Mouse (Mus musculus) mature B cell (primary cell): ENCODE measurements around the gene Pklr.

Experiments
- in situ Hi-C: fragments of 300-500 bp; cut with MboI; formaldehyde crosslinking; loops from 2 replicates; pipeline ENCODE4 v1.14.3; 2019

Gene Pklr

GRCm38 (mm10) chr3:89163643-89164245, 27.8 kb downstream of the Pklr start:
- in situ Hi-C loops, result no loop called here

GRCm38 (mm10) chr3:89164506-89165267, 28.7 kb downstream of the Pklr start, which contains the start of gene Clk2:
Gene Clk2 (plus strand): TSS chr3:89164795.
- in situ Hi-C loops, result no loop called here

- in situ Hi-C loops, result no loop called here
Observed at GRCm38 (mm10) chr3:89165268-89165870, 29.4 kb downstream of the Pklr start.

GRCm38 (mm10) chr3:89166945-89167344, 31.0 kb downstream of the Pklr start:
- in situ Hi-C loops, result no loop called here

GRCm38 (mm10) chr3:89174844-89175243, 38.9 kb downstream of the Pklr start:
- in situ Hi-C loops, result no loop called here

GRCm38 (mm10) chr3:89175544-89175943, 39.6 kb downstream of the Pklr start:
- in situ Hi-C loops, result no loop called here

GRCm38 (mm10) chr3:89176421-89176820, 40.5 kb downstream of the Pklr start:
- in situ Hi-C loops, result no loop called here

- in situ Hi-C loops, result no loop called here
Observed at GRCm38 (mm10) chr3:89177242-89178106, 41.5 kb downstream of the Pklr start, which contains the start of gene Scamp3. Gene Scamp3 (plus strand): TSS chr3:89177473.

- in situ Hi-C loops, result no loop called here
Observed at GRCm38 (mm10) chr3:89178107-89178385, 42.1 kb downstream of the Pklr start.

- in situ Hi-C loops, result no loop called here
Observed at GRCm38 (mm10) chr3:89179056-89179455, 43.1 kb downstream of the Pklr start.

GRCm38 (mm10) chr3:89181749-89182500, 46.0 kb downstream of the Pklr start:
- in situ Hi-C loops, result no loop called here

- in situ Hi-C loops, result no loop called here
Observed at GRCm38 (mm10) chr3:89182531-89183057, 46.7 kb downstream of the Pklr start.

- in situ Hi-C loops, result no loop called here
Observed at GRCm38 (mm10) chr3:89183058-89183958, 47.4 kb downstream of the Pklr start, which contains the start of gene Fam189b. Gene Fam189b (plus strand): TSS chr3:89183143.

GRCm38 (mm10) chr3:89183959-89184315, 48.0 kb downstream of the Pklr start:
- in situ Hi-C loops, result no loop called here

GRCm38 (mm10) chr3:89187197-89187596, 51.3 kb downstream of the Pklr start:
- in situ Hi-C loops, result no loop called here

- in situ Hi-C loops, result no loop called here
Observed at GRCm38 (mm10) chr3:89187690-89188477, 51.9 kb downstream of the Pklr start.

GRCm38 (mm10) chr3:89188478-89188875, 52.5 kb downstream of the Pklr start:
- in situ Hi-C loops, result no loop called here

GRCm38 (mm10) chr3:89190436-89190835, 54.5 kb downstream of the Pklr start:
- in situ Hi-C loops, result no loop called here

- in situ Hi-C loops, result no loop called here
Observed at GRCm38 (mm10) chr3:89193351-89193750, 57.4 kb downstream of the Pklr start.
